Mouse (Mus musculus) MEL (cell line): ENCODE results near the gene Rae1.

Experiments
- CHD2 ChIP-seq: IDR thresholded peaks from 2 replicates; pipeline ENCODE4 v1.6.1; 2011; ENCODE audit warnings: low read length, improper control_type of control experiment
- CTCF ChIP-seq, 3 experiments: IDR thresholded peaks in 2 of 3; conservative IDR thresholded peaks in 1 of 3; 2 replicates each; pipeline ENCODE4 v1.5.1; 2011 to 2012; ENCODE audit warnings: low read length in 3 of 3, low read depth in 2 of 3, mild to moderate bottlenecking in 2 of 3, improper control_type of control experiment in 1 of 3, inconsistent platforms in 1 of 3, mixed read lengths in 1 of 3, moderate library complexity in 1 of 3; ENCODE audit not compliant: control insufficient read depth in 1 of 3, insufficient read depth in 1 of 3, poor library complexity in 1 of 3, severe bottlenecking in 1 of 3
- E2F4 ChIP-seq: IDR thresholded peaks from 2 replicates; pipeline ENCODE4 v1.6.1; 2011; ENCODE audit warnings: low read depth, low read length, improper control_type of control experiment, borderline replicate concordance
- EP300 ChIP-seq, 2 experiments: IDR thresholded peaks; 2 replicates each; pipeline ENCODE4 v1.6.1; 2011; ENCODE audit warnings: improper control_type of control experiment in 2 of 2, low read length in 2 of 2, low read depth in 1 of 2, mild to moderate bottlenecking in 1 of 2
- ETS1 ChIP-seq: IDR thresholded peaks from 2 replicates; pipeline ENCODE4 v1.6.1; 2012; ENCODE audit warnings: low read depth, mild to moderate bottlenecking, inconsistent platforms, low read length, improper control_type of control experiment, moderate library complexity
- MAZ ChIP-seq: IDR thresholded peaks from 2 replicates; pipeline ENCODE4 v1.6.1; 2012; ENCODE audit warnings: low read depth, mild to moderate bottlenecking, inconsistent platforms, low read length, improper control_type of control experiment
- MXI1 ChIP-seq: IDR thresholded peaks from 2 replicates; pipeline ENCODE4 v1.6.1; 2011; ENCODE audit warnings: mild to moderate bottlenecking, low read depth, low read length, improper control_type of control experiment
- MYC ChIP-seq: IDR thresholded peaks from 2 replicates; pipeline ENCODE4 v1.6.1; 2011; ENCODE audit warnings: low read depth, mild to moderate bottlenecking, low read length, improper control_type of control experiment, moderate library complexity
- POLR2A ChIP-seq, 2 experiments: IDR thresholded peaks; 2 replicates each; pipeline ENCODE4 v1.6.1; 2011 to 2012; ENCODE audit warnings: low read length in 2 of 2, mild to moderate bottlenecking in 2 of 2, control low read depth in 1 of 2, improper control_type of control experiment in 1 of 2, low read depth in 1 of 2, moderate library complexity in 1 of 2; ENCODE audit not compliant: control insufficient read depth in 1 of 2, insufficient read depth in 1 of 2, poor library complexity in 1 of 2
- POLR2AphosphoS2 ChIP-seq: IDR thresholded peaks from 2 replicates; pipeline ENCODE4 v1.6.1; 2011; ENCODE audit warnings: low read length, improper control_type of control experiment
- TBP ChIP-seq: IDR thresholded peaks from 2 replicates; pipeline ENCODE4 v1.8.0; 2011; ENCODE audit warnings: low read depth, low read length, improper control_type of control experiment

- no peak for TF ChIP-seq CTCF (IDR thresholded peaks at IDR 0.05 in 2 of 3, conservative IDR thresholded peaks at IDR 0.05 in 1 of 3; ENCODE audit: control insufficient read depth in 1 of 3, insufficient read depth in 1 of 3, low read depth in 2 of 3, low read length in 3 of 3, poor library complexity in 1 of 3, severe bottlenecking in 1 of 3)
- TF ChIP-seq MAZ = no peak
- no peak for TF ChIP-seq E2F4
- TF ChIP-seq MYC = no peak
- TF ChIP-seq TBP = no peak
- TF ChIP-seq EP300 (IDR thresholded peaks at IDR 0.05; ENCODE audit: low read depth in 1 of 2, low read length in 2 of 2) = no peak
- TF ChIP-seq POLR2A (IDR thresholded peaks at IDR 0.05; ENCODE audit: control insufficient read depth in 1 of 2, insufficient read depth in 1 of 2, low read depth in 1 of 2, low read length in 2 of 2, poor library complexity in 1 of 2) = no peak
- no peak for TF ChIP-seq ETS1
- TF ChIP-seq POLR2AphosphoS2 = no peak
- no peak for TF ChIP-seq CHD2
- TF ChIP-seq MXI1 = no peak
These were observed 48.3 kb downstream of the Rae1 start for GRCm38 (mm10) chr2:173048041-173048745.
